Mouse (Mus musculus) urinary bladder, postnatal 4 days (tissue): ENCODE data around the gene Raf1.
"Not testable (repeated sequence)": the region's sequence is repeated elsewhere in the genome, so short reads cannot be mapped to it uniquely, and the experiment has no call there.

Experiments
- DNase-seq, 2 experiments: peaks; one replicate each; pipeline ENCODE4 v3.0.0; 2021 to 2022; ENCODE audit warnings: low spot score in 2 of 2

Raf1 gene

DNA sequence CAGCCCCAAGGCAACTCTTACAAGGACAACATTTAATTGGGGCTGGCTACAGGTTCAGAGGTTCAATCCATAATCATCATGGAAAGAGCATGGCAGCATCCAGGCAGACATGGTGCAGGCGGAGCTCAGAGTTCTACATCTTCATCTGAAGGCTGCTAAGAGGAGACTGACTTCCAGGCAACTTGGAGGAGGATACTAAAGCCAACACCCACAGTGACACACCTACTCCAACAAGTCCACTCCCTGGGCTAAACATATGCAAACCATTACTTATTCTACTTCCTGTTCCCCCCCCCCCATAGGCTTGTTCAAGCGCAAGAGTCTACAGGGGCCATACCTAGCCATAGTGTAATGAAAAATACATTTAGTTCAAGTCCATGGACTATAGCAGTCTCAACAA, 7.8 kb upstream of the Raf1 start:
- DNase-seq = no peak

DNA sequence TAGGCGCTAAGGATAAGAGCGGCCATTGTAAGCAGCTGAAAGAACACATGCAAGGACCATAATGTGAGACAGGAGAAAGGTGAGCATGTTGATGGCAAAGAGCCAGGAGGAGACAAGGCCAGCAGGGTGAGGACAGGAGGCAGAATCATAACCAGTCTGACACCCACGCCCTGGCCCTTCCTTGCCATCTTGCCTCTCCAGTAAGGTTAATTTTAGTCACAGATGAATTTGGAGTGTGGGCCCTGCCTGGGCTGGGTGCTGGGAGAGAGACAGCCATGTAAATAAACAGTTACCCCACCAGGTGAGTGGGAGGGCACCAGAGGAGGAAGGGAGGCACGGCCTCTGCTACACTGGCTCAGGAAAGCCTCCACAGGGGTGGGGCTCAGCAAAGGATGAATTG, 4.6 kb upstream of the Raf1 start:
- no peak for DNase-seq

DNA sequence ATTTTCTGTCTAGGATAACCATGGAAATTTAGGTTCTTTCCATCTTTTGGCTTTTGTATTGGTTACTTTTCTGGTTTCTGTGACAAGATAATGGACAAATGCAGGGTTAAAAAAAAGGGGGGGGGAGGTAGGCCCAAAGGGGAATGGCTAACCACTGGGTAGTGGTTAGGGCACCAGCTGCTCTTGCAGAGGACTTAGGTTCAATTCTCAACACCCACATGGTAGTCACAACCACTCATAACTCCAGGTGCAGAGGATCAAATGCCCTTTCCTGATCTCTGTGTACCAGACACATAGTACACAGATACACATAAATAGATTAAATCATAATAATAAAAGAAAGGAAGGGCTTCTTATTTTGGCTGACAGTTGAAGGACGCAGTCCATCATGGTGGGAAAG, 1.6 kb upstream of the Raf1 start:
- DNase-seq = no peak

DNA sequence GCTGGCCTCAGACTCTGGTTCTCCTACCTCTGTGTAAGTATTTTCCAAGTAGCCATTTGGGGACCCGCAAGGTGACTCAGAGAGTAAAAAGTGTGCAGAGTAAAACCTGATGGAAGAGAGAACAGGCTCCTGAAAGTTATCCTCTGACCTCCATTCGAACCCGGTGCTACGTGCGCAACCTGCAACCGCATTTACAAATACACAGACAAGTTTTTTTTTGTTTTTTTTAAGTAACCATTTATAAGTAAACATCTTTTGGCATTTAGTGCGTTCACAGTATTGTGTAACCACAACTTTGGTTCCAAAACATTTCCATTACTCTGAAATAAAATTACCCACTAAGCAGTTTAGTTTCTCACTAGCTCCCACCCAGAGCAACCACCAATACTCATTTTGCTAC, 1.0 kb upstream of the Raf1 start:
- DNase-seq = no peak

DNA sequence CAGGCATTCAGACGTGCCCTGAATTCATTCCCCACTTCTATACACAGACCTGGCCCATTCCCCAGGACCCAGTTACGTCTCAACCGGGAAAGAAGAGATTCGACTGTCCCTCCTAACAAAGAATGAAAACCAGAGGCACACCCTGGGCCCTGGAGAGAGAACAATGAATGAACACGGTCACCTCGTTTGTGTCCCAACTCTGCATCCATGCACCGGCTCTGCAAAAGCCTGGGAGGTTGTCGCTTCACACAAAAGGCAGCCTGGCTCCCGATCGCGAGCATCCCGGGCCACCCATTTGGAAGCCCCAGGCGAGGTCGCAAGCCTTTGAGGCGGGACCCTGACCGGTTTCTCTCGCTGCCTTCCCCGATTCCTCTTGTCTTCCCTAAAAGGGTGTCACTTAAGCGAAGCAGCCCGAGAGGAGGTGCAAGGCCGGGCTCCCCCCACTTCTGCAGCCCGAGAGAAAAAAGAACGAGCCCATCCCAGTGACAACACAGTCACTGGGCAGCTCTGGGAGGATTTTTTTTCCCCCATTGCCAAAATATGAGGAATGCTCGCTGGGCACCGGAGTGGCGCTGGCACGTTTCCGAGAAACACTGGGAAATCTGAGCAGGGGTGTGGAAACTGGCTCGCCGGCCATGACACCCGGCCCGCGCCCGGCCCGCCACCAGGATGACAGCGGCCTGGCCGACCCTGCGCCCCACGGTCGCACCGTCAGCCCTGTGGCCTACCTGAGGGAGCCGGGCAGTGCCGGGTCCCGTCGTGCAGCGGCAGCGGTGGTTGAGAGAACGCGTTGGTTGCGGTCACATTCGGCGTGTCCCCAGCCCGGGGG, 713 bp downstream of the Raf1 start:
- peak; percentile 61 to 72 for DNase-seq

DNA sequence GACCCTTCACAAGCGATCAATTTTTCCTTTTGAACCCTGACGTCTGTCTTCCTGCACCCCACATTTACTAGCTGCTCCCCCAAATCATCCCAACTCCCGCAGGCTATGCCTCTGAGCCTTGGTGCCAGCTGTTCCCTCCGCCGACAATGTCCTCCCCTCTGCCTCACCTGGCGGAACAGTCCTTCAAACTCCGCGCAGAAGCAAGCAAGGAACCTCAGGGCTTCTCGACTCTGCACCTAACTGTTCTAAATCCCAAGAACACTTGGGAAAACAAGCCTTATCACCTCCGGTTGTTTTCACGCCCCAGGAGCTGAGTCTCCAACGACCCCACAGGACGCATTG, 1.3 kb downstream of the Raf1 start:
- no peak for DNase-seq

DNA sequence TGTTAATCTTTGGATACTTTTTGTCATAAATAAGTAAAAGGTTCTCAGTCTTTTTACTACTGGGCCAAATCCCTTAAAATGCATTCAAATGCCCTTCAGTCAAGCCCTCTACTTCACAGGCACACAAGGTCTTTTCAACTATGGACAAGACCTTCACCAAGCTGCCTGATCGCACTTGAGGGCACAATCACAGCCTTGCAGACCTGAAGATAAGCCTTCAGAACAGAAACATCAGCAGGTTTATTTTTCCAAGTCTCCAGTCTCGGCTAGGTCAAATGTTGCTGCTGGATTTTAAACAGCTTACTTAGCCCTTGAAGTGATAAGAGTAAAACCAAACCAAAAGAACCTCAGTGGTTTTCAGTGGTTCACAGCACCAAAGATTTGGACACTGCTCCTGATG, 2.1 kb downstream of the Raf1 start:
- DNase-seq = no peak

DNA sequence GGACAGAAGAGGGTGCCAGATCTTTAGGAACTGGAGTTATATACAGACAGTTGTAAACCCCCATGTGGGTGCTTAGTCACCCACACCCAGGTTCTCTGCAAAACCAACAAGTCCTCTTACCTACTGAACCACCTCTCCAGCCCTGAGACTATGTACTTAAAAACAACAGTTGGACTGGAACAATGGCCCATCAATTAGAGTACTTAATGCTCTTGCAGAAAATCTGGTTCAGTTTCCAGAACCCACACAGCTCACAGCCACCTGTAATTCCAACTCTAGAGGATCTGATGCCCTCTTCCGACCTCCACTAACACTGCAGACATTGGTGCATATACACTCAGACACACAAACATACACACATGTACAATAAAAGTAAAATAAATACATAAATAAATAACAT, 3.7 kb downstream of the Raf1 start:
- DNase-seq = no peak

DNA sequence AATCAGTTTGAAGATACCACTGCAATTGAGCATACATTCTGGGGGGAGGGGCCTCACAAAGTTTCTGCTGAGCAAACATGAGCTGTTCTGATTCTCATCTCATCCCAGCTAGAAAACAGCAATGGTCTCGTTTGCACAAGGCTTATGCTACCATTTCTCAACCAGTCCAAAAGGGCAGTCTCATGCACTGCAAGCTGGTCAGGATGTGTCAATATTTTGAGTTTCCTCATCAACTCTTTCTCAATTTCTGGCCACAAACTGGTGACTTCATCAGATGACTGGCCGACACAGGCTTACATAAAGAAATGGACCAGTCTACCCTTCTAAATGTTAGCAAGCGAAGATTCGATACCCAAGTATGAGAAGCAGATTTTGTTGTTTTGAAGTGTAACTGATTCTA, 9.8 kb downstream of the Raf1 start:
- no peak for DNase-seq

DNA sequence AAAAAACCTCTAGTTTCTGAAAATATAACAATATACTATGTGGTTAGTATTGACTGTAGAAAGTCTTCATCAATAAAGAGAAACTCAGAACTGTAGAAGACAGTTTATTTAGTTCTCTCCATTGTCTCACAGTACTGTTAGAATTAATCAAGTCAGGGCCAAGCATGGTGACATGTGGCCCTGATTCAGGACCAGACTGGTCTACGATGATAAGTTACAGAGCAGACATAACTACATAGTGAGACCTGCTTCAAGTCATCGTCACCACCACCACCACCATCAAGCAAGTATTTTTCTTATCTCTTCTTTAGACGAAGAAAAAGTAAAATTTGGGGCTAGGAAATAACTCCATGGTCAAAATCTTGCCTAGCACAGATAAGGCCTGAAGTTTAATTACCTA, 12.2 kb downstream of the Raf1 start:
- no peak for DNase-seq

DNA sequence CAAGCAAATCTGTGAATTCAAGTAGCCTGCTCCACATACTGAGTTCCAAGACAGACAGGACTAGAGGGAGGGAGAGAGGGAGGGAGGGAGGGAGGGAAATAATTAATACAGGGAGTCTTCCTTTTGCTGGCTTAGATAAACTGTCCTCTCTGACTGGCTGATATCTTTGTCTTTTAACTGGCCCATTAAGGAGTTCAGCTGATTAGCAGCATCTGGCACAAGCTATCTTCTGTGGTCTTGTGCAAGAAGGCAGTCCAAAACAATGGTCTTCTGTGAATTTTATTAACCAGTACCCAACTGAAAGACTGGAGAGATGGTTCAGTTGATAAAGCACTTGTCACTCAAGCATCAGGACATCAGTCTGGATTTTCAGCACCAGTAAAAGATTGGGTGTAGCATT, 17.6 kb downstream of the Raf1 start:
- DNase-seq = no peak

DNA sequence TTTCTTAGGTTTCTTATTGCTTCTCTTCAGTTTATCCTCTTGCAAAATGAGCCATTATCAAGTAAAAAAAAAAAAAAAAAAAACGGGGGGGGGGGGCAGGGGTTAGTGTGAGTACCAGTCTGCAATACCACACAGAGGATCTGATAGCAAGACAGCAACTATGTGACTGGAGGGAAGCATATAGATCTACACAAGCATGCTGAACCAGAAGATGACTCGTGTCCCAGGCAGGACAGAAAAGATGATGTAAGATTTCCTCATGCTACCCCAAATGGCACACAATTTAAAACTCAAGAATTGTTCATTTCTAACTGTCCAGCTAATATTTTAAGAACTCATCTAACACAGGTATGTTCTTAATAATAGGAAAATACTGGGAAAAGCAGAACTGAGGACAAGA, 22.5 kb downstream of the Raf1 start:
- no peak for DNase-seq

DNA sequence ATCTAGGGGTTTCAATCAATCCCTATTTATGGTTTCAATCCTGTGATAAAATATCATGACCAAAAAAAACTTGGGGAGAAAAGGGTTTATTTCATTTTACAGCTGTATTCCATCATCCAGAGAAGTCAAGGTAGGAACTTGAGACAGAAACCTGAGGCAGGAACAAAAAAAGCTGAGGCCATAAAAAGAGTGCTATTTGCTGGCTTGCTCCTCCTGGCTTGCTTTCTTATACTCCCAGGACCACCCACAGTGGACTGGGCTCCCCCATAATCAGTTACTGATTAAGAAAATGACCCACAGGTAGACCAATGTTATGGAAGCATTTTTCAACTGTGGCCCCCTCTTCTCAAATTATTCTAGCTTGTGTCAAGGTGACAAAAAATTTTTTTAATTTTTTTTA, 24.7 kb downstream of the Raf1 start:
- DNase-seq = no peak

DNA sequence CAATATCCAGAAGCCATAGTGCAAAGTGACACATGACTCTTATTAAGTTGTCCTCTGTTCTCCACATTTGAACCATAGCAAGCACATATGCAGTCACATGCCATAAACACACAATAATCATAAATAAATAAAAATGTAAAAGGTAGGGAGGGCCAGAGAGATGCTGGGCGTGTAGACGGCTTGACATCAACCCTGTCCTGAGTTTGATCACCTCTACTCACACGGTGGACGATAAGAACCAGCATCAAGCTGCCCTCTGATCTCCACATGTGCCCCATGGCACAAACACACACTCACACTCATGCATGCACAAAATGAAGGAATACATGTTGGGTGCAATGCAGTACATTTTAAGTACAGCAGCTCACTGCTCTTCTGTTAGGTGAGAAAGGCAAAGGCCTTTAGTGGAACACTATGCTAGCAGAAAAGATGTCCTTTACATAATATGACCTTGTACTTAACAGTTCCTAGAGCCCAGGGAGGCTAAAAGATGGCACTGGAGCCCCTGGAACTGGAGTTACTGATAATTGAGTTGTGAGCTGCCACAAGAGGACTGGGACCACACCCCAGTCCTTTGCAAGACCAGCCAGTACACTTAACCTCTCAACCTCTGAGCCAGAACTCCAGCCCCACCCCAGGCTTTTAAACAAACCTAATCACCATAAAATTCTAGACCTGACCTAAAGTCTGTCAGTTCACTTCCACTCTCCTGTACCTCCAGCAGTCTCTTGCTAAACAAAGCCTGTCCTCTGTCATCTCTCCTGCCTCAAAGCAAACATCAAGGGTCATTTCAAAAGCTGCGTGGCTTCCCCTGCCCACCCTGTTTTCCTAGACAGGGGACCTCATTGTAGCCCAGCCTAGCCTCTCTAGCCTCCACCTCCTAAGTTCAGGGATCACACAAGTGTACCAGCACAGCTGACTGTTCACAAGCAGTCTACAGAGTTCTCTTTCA, 25.7 kb downstream of the Raf1 start:
- DNase-seq = no peak

DNA sequence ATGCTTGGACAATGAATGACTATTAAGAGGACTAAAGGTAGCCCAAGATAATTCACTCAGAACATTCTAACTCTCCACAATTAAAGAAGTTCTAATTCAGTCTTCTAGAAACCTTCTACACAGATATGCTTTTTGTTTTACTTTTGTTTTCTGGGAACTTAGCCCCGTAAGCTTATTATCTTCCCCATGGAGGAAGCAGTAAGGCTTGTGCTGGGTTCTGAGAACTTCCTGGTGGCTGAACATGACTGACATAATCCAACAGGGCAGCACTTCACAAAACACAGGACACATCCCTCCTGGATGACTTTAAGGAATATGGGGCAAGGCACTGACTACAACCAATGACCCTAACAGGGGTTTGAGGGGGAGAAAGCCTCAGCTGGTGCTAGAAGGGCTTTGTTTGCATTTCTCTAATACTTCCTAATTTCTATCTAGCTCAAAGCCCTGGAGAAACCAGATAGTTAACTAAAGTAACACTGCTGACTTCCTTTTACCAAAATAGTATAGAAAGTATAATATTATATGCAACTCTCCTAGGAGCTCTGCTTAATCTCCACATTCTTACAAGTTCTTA, 26.6 kb downstream of the Raf1 start:
- no peak for DNase-seq

DNA sequence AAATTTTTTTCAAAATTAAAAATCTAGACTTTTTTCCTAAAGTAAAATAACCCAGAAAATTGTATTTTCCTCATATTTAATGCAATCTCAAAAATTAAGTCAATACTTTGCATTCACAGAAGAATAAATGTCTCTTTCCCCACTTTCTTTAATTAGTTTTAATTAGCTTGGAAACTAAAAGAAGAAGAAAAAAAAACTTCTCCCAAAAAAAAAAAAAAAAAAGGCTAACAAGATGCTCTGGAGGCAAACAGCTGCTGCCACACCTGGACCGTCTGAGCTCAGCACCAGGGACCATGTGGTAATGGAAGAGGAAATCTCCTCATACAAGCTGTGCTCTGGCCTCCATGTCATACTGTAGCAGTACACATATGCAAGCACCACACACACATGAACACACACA, 33.1 kb downstream of the Raf1 start:
- DNase-seq = no peak

DNA sequence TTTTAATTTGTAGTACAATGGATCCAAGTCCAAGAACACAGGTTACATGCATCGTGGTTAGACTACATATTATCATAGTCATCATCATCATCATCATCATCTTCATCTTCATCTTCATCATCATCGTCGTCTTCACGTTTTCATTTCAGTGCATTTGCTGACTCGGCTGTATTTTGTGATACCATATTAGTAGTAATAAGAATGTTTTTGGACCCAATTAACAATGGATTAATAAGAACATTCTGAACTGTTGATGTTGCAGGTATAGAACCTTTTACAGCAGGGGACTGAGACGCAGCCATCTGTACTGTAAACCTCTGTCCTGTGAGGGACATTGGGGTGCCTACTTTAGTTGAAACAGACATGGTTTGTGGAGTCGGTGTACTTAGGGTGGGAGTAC, 38.2 kb downstream of the Raf1 start:
- not testable (repeated sequence) for DNase-seq

DNA sequence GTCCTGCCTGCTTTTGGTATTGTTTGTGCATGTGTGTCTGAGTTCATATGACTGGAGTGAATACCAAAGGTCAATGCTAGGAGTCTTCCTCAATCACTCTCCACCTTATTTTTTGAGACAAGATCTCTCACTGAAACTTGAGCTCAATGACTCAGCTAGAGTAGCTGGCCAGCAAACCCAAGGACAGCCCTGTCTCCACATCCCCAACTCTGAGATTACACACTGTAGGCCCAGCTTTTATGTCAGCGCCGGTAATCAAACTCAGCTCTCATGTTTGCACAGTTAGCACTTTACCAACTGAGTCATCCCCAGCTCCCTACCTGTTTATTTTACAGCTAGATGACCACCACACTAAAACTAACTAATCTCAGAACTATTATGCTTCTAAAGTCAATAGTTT, 42.4 kb downstream of the Raf1 start:
- no peak for DNase-seq

DNA sequence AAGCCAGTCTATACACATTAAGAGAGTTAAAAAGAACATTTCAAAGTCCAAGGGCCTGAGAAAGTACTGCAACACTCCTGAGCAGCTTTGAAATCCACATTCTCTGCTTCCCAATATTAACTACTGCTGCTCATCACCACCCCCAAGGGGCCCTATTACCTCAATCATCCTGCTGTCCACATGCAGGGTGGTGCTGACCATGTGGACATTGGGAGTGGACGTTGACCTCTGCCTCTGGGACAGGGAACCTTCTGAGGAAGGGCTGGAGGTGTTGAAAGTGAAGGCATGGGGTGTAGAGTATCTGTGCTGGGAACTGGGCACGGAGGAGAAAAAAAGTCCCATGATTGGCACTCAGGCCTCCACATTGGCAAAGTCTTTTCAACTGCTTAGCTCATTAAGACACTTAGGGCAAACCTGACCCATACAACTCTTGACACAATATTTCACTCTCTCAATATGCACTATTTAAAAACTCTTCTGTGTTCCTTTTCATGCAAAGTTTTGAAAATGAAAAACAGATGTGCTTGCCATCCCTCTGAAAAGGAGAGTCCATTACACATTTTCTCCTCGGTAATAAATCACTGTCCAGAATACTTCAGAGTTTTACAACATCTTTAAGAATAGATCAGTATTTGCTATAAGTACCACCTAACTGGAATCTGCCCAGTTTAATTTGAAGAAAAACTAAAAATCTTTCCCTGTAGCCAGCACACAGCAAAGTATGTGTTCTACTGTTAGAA, 45.2 kb downstream of the Raf1 start:
- DNase-seq = no peak

DNA sequence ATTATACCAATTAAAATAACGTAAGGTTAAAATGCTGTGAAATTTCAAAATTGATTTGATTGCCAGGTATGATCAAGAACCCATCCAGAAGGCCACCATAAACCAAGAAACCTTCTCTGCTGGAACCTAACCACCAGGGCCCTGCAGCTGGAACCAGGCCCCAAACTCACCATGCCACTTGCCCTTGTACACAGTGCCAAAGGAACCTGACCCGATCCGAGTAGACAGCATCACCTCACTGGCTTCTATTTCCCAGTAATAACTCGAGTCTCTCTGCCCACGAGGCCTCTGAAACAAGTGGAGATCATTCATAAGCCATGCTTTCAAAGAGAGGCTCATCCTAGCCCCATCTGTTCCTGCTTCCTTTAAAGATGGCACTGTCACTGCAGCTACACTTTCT, 50.3 kb downstream of the Raf1 start:
- DNase-seq = no peak

DNA sequence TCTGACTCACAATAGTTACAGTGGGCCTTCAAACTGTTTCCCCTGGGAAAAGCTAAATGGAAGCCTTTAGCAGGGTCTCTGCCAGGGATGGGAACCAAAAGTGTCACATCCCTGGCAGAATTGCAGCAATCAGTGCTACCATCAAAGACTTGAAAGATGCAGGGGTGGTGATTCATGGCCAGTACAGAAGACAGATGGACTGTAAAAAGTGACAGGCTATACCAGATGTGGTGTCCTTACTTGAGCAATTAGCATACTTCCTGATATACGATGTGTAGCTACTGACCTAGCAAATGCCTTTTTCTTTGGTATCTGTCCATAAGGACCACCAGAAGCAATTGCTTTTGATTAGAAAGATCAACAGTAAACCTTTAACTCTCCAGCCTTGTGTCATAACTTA, 55.5 kb downstream of the Raf1 start:
- no peak for DNase-seq

DNA sequence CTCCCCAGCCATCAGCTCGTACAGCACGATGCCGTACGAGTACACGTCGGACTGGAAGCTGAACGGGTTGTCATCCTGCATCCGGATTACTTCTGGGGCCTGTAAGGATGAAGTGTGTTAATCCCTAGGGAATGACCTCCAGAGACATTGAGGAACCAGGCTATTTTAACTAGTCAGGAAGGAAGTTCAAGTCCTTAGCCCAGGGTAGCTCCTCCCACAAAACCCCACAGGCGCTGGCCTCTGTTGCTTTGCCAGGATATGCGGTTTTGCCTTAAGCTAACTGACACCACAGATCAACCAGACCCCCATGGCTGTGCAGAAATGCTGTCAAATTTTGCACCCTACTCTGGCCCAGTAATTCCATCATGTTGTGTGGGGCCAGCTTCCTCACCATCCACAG, 56.6 kb downstream of the Raf1 start:
- DNase-seq = no peak
